Mouse (Mus musculus): ENCODE results near the gene Adi1. TPM values are rescaled to one million over a fixed set of nuclear protein-coding genes. Genes with fewer than 3 reads are reported as not detected.
A peak's percentile ranks its signal among the peaks of the same experiment; 100 is the strongest.

Gene Adi1
- polyA plus RNA-seq (2011; ENCODE audit: insufficient read depth, insufficient read length, low replicate concordance, missing spikeins), result 7.7 and 9.3 TPM in 2 replicates

DNA sequence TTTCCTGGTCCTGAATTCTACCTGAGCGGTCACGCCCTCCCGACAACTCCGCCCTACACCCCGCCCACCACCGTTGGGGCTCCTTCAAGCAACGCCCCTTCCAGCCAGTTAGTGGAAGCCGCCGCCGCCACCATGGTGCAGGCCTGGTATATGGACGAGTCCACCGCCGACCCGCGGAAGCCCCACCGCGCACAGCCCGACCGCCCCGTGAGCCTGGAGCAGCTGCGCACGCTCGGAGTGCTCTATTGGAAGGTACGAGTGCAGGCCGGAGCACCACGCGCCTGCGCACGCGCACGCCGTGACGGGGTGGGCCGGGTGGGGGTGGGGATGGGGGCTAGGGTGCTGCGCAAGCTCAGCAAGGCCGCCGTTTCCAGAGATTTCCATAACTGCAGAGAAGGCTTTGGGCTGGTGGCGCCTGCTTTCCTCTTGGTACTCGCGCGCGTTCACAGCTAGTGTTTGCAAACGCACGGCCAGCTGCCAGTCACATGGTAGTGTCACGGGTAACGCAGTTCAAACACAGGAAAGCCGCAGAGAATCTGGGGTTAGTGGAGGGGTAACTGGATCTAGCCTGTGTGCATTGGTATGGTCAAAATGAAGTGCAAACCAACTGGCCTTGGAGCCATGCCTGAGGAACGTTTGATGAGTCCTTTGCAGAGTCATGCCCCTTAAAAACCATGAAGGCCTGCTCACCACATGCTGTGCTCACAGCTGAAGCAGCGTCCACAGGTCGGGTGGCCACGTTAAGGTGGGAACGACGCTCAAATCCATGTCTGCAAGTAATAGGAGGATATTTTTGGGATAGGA, at the start of gene Adi1:
Adi1 (plus strand) TSS at position 111 of the 804 bp plus-strand sequence.
- peaks cover 2% of the 10 kb centered on the region; the same call in 1 of the 2 replicates for H3K4me1 ChIP-seq (ENCODE audit: control insufficient read depth, insufficient read depth, low read length)
- 1% methylated on average over 53 of the region's 53 CpGs for WGBS
- TF ChIP-seq POLR2A (IDR thresholded peaks at IDR 0.05; ENCODE audit: borderline replicate concordance, control insufficient read depth, low read depth, low read length) (no peak; the same call in 1 of the 2 replicates), CTCF (IDR thresholded peaks at IDR 0.05; ENCODE audit: control insufficient read depth, insufficient read depth, low read length) (no peak)
- H3K27ac ChIP-seq (ENCODE audit: control insufficient read depth, insufficient read depth, low read depth, low read length, poor library complexity), result peak within 1 kb of the TSS; percentile 62; the same call in 1 of the 2 replicates
- H3K4me3 ChIP-seq (replicated peaks; ENCODE audit: control insufficient read depth, low read depth, low read length), result peak within 1 kb of the TSS; percentile 92

DNA sequence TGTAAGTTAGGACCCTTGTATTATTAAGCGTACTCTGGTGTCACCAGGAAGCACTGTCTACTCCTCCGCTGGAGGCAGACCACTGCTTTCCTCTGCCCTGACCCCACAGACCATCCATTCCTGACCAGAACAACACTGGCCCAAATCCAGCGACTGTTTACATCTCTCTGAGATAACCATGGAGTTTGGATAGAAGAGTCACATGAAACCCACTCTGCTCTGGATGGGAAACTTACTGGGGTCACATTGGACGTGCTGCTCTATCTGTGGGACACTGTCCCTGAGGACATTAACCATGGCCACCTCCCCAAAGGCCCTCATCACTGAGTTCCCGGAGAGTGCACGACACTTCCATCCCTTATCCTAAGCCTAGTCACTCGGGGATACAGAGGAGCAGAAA, 49.6 kb upstream of the Adi1 start:
- Histone ChIP-seq H3K4me1 (ENCODE audit: control insufficient read depth, insufficient read depth, low read length) (no peaks in the 10 kb centered on the region), H3K4me3 (replicated peaks; ENCODE audit: control insufficient read depth, low read depth, low read length) (no peak overlapping the region), H3K27ac (ENCODE audit: control insufficient read depth, insufficient read depth, low read depth, low read length, poor library complexity) (no peak overlapping the region)
- WGBS, result 80% methylated on average over 7 of the region's 7 CpGs
- TF ChIP-seq POLR2A (IDR thresholded peaks at IDR 0.05; ENCODE audit: borderline replicate concordance, control insufficient read depth, low read depth, low read length), result no peak
- TF ChIP-seq CTCF (IDR thresholded peaks at IDR 0.05; ENCODE audit: control insufficient read depth, insufficient read depth, low read length), result no peak

DNA sequence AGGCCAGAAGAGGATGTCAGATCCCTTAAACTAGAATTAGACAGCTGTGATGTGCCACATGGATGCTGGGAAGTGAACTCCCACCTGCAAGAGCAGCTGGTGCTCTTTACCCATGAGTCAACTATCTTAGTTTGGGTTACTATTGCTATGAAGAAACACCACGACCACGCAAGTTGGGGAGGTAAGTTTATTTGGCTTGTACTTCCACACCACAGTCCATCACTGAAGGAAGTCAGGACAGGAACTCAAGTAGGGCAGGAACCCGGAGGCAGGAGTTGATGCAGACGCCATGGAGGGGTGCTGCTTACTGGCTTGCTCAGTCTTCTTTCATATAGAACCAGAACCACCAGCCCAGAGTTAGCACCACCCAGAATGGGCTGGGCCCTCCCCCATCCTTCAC, 47.9 kb upstream of the Adi1 start:
- no peak overlapping the region for H3K4me3 ChIP-seq (replicated peaks; ENCODE audit: control insufficient read depth, low read depth, low read length)
- WGBS, result 37% methylated on average over 4 of the region's 4 CpGs
- H3K4me1 ChIP-seq (ENCODE audit: control insufficient read depth, insufficient read depth, low read length), result no peaks in the 10 kb centered on the region
- no peak overlapping the region for H3K27ac ChIP-seq (ENCODE audit: control insufficient read depth, insufficient read depth, low read depth, low read length, poor library complexity)
- TF ChIP-seq POLR2A (IDR thresholded peaks at IDR 0.05; ENCODE audit: borderline replicate concordance, control insufficient read depth, low read depth, low read length), result no peak

DNA sequence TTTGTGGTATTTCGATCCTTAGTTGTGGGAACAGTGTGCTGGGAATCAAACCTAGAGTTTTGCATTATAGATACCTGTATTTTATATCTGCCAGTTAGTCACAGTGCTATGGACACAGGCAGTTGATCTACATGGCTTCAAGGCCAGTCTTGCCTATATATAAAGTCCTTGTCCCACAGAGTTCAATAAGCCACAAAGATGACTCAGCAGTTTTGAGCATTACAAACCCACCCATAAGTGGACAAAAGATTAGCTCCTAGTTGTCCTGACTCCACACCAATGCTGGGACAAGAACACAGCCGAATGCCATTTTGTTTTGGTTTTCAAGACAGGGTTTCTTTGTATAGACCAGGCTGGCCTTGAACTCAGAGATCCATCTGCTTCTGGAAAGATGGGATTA, 46.6 kb upstream of the Adi1 start:
- no peak for TF ChIP-seq CTCF (IDR thresholded peaks at IDR 0.05; ENCODE audit: control insufficient read depth, insufficient read depth, low read length)
- TF ChIP-seq POLR2A (IDR thresholded peaks at IDR 0.05; ENCODE audit: borderline replicate concordance, control insufficient read depth, low read depth, low read length), result no peak
- 90% methylated on average over 2 of the region's 2 CpGs for WGBS
- H3K4me3 ChIP-seq (replicated peaks; ENCODE audit: control insufficient read depth, low read depth, low read length), result no peak overlapping the region
- H3K27ac ChIP-seq (ENCODE audit: control insufficient read depth, insufficient read depth, low read depth, low read length, poor library complexity), result no peak overlapping the region
- no peaks in the 10 kb centered on the region for H3K4me1 ChIP-seq (ENCODE audit: control insufficient read depth, insufficient read depth, low read length)

DNA sequence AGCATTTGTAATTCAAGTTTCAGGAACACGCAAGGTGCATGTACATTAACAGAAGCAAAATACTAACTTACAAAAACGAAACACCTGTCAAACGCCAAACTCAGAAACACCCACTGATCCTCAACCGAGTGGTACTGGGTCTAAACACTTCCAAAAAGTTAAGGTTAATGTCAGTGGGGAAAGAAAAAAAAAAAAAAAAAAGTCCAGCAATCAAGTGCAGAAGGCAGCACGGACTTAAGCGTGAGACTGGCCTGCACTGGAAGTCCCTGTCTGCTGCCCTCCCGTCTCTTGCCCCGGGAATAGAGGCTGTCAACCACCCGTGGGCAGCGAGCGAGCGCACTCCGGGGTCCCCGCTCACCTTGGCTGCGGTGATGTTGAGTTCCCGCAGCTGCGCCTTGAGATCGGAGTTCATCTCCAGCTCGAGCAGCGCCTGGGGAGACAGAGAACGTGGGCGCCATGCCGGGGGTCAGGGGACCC, 39.9 kb upstream of the Adi1 start:
- Histone ChIP-seq H3K27ac (ENCODE audit: control insufficient read depth, insufficient read depth, low read depth, low read length, poor library complexity) (peak overlapping the region; percentile 72), H3K4me3 (replicated peaks; ENCODE audit: control insufficient read depth, low read depth, low read length) (peak overlapping the region; percentile 61), H3K4me1 (ENCODE audit: control insufficient read depth, insufficient read depth, low read length) (peaks cover 2% of the 10 kb centered on the region; the same call in 1 of the 2 replicates)
- WGBS, result 2% methylated on average over 23 of the region's 23 CpGs
- no peak for TF ChIP-seq CTCF (IDR thresholded peaks at IDR 0.05; ENCODE audit: control insufficient read depth, insufficient read depth, low read length)
- TF ChIP-seq POLR2A (IDR thresholded peaks at IDR 0.05; ENCODE audit: borderline replicate concordance, control insufficient read depth, low read depth, low read length), result no peak

DNA sequence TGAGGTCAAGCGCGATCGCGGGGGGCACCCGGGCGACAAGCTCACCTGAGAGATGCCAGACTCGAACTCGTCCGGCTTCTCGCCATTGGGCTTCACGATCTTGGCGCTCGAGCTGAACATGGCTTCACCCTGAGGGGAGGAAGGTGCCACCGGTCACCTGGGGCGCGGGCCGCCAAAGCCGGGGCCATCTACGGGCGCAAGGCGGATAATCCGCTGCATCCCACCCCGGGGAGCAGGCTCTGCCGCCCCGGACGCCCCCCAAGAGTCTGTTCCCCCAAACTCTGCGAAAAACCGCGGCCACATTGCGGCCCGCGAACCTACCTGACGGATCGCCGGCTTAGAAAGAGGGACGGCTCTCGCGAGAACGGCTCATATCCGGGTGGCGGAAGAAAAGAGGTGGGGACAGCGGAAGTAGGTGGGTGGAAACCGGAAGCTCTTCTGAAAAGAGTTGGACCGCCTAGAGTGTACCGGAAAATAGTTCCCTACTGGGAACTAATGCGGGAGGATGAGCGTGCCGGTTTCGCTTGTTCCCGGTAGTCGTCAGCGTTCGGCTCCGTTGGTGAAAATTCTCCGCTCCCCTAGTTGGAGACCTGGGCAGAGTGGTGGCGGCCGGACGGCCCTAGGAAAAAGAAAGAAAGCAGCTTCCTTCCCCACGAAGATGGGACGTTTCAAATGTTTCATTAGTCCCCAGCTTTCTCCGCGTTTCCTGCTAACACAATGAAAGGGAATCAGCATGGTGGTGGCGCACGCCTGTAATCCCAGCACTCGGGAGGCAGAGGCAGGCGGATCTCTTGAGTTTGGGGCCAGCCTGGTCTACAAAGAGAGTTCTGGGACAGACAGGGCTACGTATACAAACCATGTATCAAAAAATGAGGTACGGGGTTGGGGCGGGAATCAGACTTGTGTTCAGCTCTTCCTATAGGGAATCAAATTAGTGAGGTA, 39.2 kb upstream of the Adi1 start, which contains the start of gene Rps7:
Rps7 (minus strand) TSS at position 419 of the 942 bp plus-strand sequence.
- 4% methylated on average over 69 of the region's 69 CpGs for WGBS
- TF ChIP-seq POLR2A (IDR thresholded peaks at IDR 0.05; ENCODE audit: borderline replicate concordance, control insufficient read depth, low read depth, low read length), result peak; percentile 76
- 0 out of 2 replicates have a peak, but pooled peaks have one; percentile 1 for TF ChIP-seq CTCF (IDR thresholded peaks at IDR 0.05; ENCODE audit: control insufficient read depth, insufficient read depth, low read length)

DNA sequence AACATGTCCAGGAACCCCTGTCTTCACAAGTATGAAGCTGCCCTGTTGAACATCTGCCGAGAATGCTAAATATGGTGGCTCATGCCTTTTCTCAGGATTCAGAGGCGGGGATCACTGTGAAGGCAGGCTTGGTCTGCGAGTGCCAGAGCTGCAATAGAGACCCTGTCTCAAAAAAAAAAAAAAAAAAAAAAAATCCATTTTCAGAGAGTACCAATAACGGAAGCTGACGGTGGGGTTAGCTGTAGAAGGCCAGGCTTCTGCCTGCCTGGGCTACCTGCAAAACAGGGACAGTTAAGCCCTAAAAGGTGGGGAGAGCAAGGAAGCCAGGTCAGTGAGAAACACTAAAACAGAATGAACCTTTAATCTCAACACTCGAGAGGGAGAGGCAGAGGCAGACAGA, 38.5 kb upstream of the Adi1 start:
- Histone ChIP-seq H3K4me1 (ENCODE audit: control insufficient read depth, insufficient read depth, low read length) (peaks cover 2% of the 10 kb centered on the region; the same call in 1 of the 2 replicates), H3K27ac (ENCODE audit: control insufficient read depth, insufficient read depth, low read depth, low read length, poor library complexity) (no peak overlapping the region), H3K4me3 (replicated peaks; ENCODE audit: control insufficient read depth, low read depth, low read length) (no peak overlapping the region)
- no peak for TF ChIP-seq POLR2A (IDR thresholded peaks at IDR 0.05; ENCODE audit: borderline replicate concordance, control insufficient read depth, low read depth, low read length)
- TF ChIP-seq CTCF (IDR thresholded peaks at IDR 0.05; ENCODE audit: control insufficient read depth, insufficient read depth, low read length), result no peak
- 92% methylated on average over 6 of the region's 6 CpGs for WGBS

More for the DNA sequence above, 39.2 kb upstream of the Adi1 start, which contains the start of gene Rps7:
- Histone ChIP-seq H3K27ac (ENCODE audit: control insufficient read depth, insufficient read depth, low read depth, low read length, poor library complexity) (peak within 1 kb of the TSS; percentile 72), H3K4me3 (replicated peaks; ENCODE audit: control insufficient read depth, low read depth, low read length) (peak within 1 kb of the TSS; percentile 61), H3K4me1 (ENCODE audit: control insufficient read depth, insufficient read depth, low read length) (peaks cover 2% of the 10 kb centered on the region; the same call in 1 of the 2 replicates)

Data from bone marrow, adult 2 months (tissue).